Mouse (Mus musculus) midbrain, postnatal 0 days (tissue): ENCODE measurements around the gene Plcl1. TPM values are rescaled to one million over a fixed set of nuclear protein-coding genes. Genes with fewer than 3 reads are reported as not detected.

Experiments used
- ATAC-seq: fragments of 200-750 bp; cut with Nextera tagmentation; 2 replicates; pipeline ENCODE4 v1.8.0; 2017; ENCODE audit warnings: moderate number of reproducible peaks, mild to moderate bottlenecking, moderate TSS enrichment, moderate library complexity; ENCODE audit not compliant: low FRiP score
- DNase-seq: peaks from one replicate; pipeline ENCODE4 v3.0.0-alpha.2; 2015; ENCODE audit warnings: low spot score
- H3K27ac ChIP-seq: fragments of 300-500 bp; sonication (generic); 2 replicates; pipeline ENCODE4 v1.5.1; 2014; ENCODE audit warnings: low read depth, mild to moderate bottlenecking, low read length, mixed read lengths
- H3K27me3 ChIP-seq: fragments of 300-500 bp; sonication (generic); 2 replicates; pipeline ENCODE4 v1.6.1; 2014; ENCODE audit warnings: low read length, control low read depth, mixed read lengths; ENCODE audit not compliant: insufficient read depth
- H3K36me3 ChIP-seq: fragments of 300-500 bp; sonication (generic); 2 replicates; pipeline ENCODE4 v1.6.1; 2014; ENCODE audit warnings: low read length, control low read depth, mixed read lengths; ENCODE audit not compliant: insufficient read depth
- H3K4me1 ChIP-seq: fragments of 300-500 bp; sonication (generic); 2 replicates; pipeline ENCODE4 v1.6.1; 2014; ENCODE audit warnings: mild to moderate bottlenecking, control low read depth, antibody characterized with exemption, low read length, mixed read lengths; ENCODE audit not compliant: insufficient read depth
- H3K4me2 ChIP-seq: fragments of 300-500 bp; sonication (generic); 2 replicates; pipeline ENCODE4 v1.6.1; 2014; ENCODE audit warnings: low read depth, mild to moderate bottlenecking, low read length, mixed read lengths; ENCODE audit not compliant: poor library complexity, severe bottlenecking
- H3K4me3 ChIP-seq: fragments of 300-500 bp; sonication (generic); 2 replicates; pipeline ENCODE4 v1.5.1; 2014; ENCODE audit warnings: low read depth, mild to moderate bottlenecking, low read length, moderate library complexity
- H3K9ac ChIP-seq: fragments of 300-500 bp; sonication (generic); replicated peaks from 2 replicates; pipeline ENCODE4 v1.6.1; 2014; ENCODE audit warnings: mild to moderate bottlenecking, low read length, moderate library complexity, mixed read lengths; ENCODE audit not compliant: poor library complexity, severe bottlenecking
- H3K9me3 ChIP-seq: fragments of 300-500 bp; sonication (generic); 2 replicates; pipeline ENCODE4 v1.6.1; 2016; ENCODE audit warnings: low read length, control low read depth
- CTCF ChIP-seq: IDR thresholded peaks from 2 replicates; pipeline ENCODE4 v1.5.1; 2016; ENCODE audit warnings: antibody characterized with exemption, mild to moderate bottlenecking
- WGBS: fragments of 180-500 bp; shearing (Covaris S2); extraction: QIAGEN DNeasy Blood & Tissue Kit; methylation state at CpG from one replicate; pipeline ENCODE4 v1.1.7; 2014; 5-methylcytosine and 5-hydroxymethylcytosine counted together
- polyA plus RNA-seq: library from polyadenylated mRNA; unstranded; fragments of >200 nt; fragmentation: Nextera tagmentation; extraction: Ambion mirVana; gene quantifications from 2 replicates; pipeline ENCODE4 v1.2.1, GENCODE M21; 2015
- total RNA-seq: library from RNA; depleted of rRNA; stranded (reverse); fragments of >200 nt; gene quantifications from 2 replicates; pipeline ENCODE4 v1.2.3, GENCODE M21; 2014; rRNA removed

The Plcl1 gene
- total and polyA plus RNA-seq, 2 experiments from 2014 or later, result 3.9 to 9.4 TPM

DNA sequence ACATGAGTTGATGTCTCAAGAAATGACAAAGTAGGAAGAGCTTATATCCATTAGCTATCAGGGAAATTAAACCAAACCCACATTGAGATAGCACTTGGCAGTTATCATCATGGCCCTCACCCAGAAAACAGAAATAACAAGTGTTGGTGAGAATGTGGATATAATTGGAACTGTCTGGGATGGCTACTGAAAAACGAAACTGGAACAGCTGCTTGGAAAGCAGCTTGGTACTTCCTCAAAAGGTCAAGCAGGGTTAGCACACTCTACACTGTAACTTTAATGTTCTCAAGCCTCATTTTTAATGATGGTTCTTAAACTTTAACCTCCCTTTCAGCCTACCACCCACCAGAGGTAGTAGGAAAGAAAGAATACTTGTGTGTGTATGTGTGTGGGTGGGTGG lies 361.0 kb downstream of the Plcl1 start:
- Histone ChIP-seq H3K36me3 (no peaks in the 10 kb centered on the region), H3K9ac (no peak overlapping the region), H3K4me1 (no peaks in the 10 kb centered on the region), H3K4me2 (no peak overlapping the region), H3K27ac (no peak overlapping the region), H3K4me3 (no peak overlapping the region), H3K27me3 (no peaks in the 10 kb centered on the region), H3K9me3 (no peaks in the 10 kb centered on the region)
- no peak for TF ChIP-seq CTCF
- DNase-seq (no peak), ATAC-seq (no peak)
- 89% methylated on average over 1 of the region's 1 CpGs for WGBS

DNA sequence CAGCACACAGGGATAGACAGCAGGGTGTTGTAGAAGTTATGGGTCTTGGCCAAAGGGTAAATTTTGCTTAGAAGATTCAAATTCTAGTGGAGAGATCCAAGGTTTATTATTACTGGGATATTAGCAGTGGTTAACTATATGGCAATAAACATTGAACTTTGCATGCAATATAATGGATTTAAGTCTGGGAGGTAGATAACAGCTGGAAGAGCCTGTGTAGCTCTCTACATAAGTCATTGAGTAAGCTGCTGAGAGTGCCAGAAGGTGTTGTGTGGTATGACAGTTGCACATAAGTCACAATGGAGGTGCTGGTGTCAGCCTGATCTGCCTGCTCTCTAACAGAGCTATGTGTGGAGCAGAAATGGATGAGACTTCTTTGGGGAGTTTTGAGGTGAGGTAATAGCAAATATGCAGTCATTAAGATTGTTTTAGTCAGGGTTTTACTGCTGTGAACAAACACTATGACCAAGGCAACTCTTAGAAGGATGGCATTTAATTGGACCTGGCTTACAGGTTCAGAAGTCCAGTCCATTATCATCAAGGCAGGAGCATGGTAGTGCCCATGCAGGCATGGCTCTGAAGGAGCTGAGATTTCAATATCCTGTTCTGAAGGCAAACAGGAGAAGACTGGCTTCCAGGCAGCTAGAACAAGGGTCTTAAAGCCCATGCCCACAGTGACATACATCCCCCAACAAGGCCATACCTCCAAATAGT lies 364.5 kb downstream of the Plcl1 start:
- DNase-seq, result no peak

DNA sequence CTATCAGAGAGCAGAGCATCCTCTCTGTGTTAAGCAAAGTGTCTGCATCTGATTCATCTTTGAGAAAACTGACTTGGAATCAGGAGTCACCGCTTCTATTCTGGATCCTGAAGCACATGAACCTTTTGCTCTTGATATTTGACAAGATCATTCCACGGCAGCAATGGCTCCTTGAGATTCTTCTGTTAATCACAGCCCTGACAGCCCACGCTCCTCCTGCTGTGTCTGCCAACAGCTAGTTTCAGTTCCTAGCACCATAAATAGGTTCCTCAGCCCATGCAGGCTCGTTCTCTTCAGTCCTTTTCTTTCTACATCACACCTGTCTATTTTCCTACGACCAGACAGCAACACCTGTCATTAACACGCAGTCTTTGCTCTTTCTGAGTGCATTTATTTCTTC lies 387.1 kb downstream of the Plcl1 start:
- ATAC-seq (no peak), DNase-seq (no peak)
- Histone ChIP-seq H3K36me3 (no peaks in the 10 kb centered on the region), H3K9ac (no peak overlapping the region), H3K27me3 (no peaks in the 10 kb centered on the region), H3K27ac (no peak overlapping the region), H3K9me3 (no peaks in the 10 kb centered on the region), H3K4me3 (no peak overlapping the region), H3K4me1 (no peaks in the 10 kb centered on the region), H3K4me2 (no peak overlapping the region)
- no peak for TF ChIP-seq CTCF
- WGBS, result 71% methylated on average over 6 of the region's 6 CpGs

More for the DNA sequence above, 364.5 kb downstream of the Plcl1 start:
- ATAC-seq, result no peak
- Histone ChIP-seq H3K27ac (no peak overlapping the region), H3K4me2 (no peak overlapping the region), H3K9ac (no peak overlapping the region), H3K9me3 (no peaks in the 10 kb centered on the region), H3K4me3 (no peak overlapping the region), H3K36me3 (no peaks in the 10 kb centered on the region), H3K4me1 (no peaks in the 10 kb centered on the region), H3K27me3 (no peaks in the 10 kb centered on the region)
- TF ChIP-seq CTCF, result no peak

Other genes with a start within 250 kb of the Plcl1 start
- gene Rftn2, start 179.1 kb upstream of the Plcl1 start, total RNA-seq, result 10.4 and 10.9 TPM in 2 replicates
- gene Rftn2, start 179.1 kb upstream of the Plcl1 start, polyA plus RNA-seq, result 11.4 and 12.0 TPM in 2 replicates
- gene Mars2, start 168.7 kb upstream of the Plcl1 start, total RNA-seq, result 11.6 and 14.4 TPM in 2 replicates
- gene Mars2, start 168.7 kb upstream of the Plcl1 start, polyA plus RNA-seq, result 2.4 and 2.5 TPM in 2 replicates
- gene Boll, start 42.5 kb upstream of the Plcl1 start, total RNA-seq, result 0.49 and 0.61 TPM in 2 replicates
- gene Boll, start 42.5 kb upstream of the Plcl1 start, polyA plus RNA-seq, result 0.48 TPM in 1 of 2 replicates, not detected in the other